Mouse (Mus musculus): ENCODE data around the gene Gjb1.

GRCm38 (mm10) chrX:101369001-101369400 is 7.2 kb upstream of the Gjb1 start:
- TF ChIP-seq POLR2A (IDR thresholded peaks at IDR 0.05; ENCODE audit: low read depth, low read length) (no peak), CTCF (IDR thresholded peaks at IDR 0.05; ENCODE audit: extremely low read depth, insufficient read length, insufficient replicate concordance, low read depth, low read length) (no peak)

Data from small intestine, adult 2 months (tissue).